Mouse (Mus musculus) ovary, postnatal 14 days (tissue): ENCODE measurements around the gene Ide.

Experiments used
- DNase-seq: peaks from one replicate; pipeline ENCODE4 v3.0.0; 2022; ENCODE audit warnings: low spot score

Gene Ide

GRCm38 (mm10) chr19:37333357-37333756, 4.3 kb downstream of the Ide start:
- no peak for DNase-seq

- no peak for DNase-seq
Observed at GRCm38 (mm10) chr19:37332726-37333125, 4.9 kb downstream of the Ide start.

GRCm38 (mm10) chr19:37327216-37327615, 10.4 kb downstream of the Ide start:
- DNase-seq = no peak

GRCm38 (mm10) chr19:37323566-37323965, 14.1 kb downstream of the Ide start:
- DNase-seq = no peak

- no peak for DNase-seq
Observed at GRCm38 (mm10) chr19:37320802-37321619, 16.6 kb downstream of the Ide start.

GRCm38 (mm10) chr19:37317359-37317758, 20.3 kb downstream of the Ide start:
- no peak for DNase-seq

GRCm38 (mm10) chr19:37315091-37315490, 22.6 kb downstream of the Ide start:
- no peak for DNase-seq

- DNase-seq = no peak
Observed at GRCm38 (mm10) chr19:37311426-37311825, 26.2 kb downstream of the Ide start.

- no peak for DNase-seq
Observed at GRCm38 (mm10) chr19:37310133-37310532, 27.5 kb downstream of the Ide start.

GRCm38 (mm10) chr19:37308941-37309340, 28.7 kb downstream of the Ide start:
- no peak for DNase-seq

GRCm38 (mm10) chr19:37307826-37308545, 29.7 kb downstream of the Ide start:
- no peak for DNase-seq

- no peak for DNase-seq
Observed at GRCm38 (mm10) chr19:37306176-37306575, 31.5 kb downstream of the Ide start.

- DNase-seq = no peak
Observed at GRCm38 (mm10) chr19:37304866-37305265, 32.8 kb downstream of the Ide start.

GRCm38 (mm10) chr19:37304006-37304405, 33.6 kb downstream of the Ide start:
- DNase-seq = no peak

- DNase-seq = no peak
Observed at GRCm38 (mm10) chr19:37301733-37302132, 35.9 kb downstream of the Ide start.

- no peak for DNase-seq
Observed at GRCm38 (mm10) chr19:37291676-37292075, 46.0 kb downstream of the Ide start.

- DNase-seq = no peak
Observed at GRCm38 (mm10) chr19:37290906-37291305, 46.7 kb downstream of the Ide start.

GRCm38 (mm10) chr19:37284775-37285174, 52.9 kb downstream of the Ide start:
- DNase-seq = no peak

GRCm38 (mm10) chr19:37283166-37283565, 54.5 kb downstream of the Ide start:
- DNase-seq = no peak

GRCm38 (mm10) chr19:37281710-37282109, 55.9 kb downstream of the Ide start:
- DNase-seq = no peak

GRCm38 (mm10) chr19:37279194-37279593, 58.5 kb downstream of the Ide start:
- no peak for DNase-seq

GRCm38 (mm10) chr19:37275555-37275954, 62.1 kb downstream of the Ide start:
- no peak for DNase-seq

GRCm38 (mm10) chr19:37269106-37269505, 68.5 kb downstream of the Ide start:
- no peak for DNase-seq
